8 mouse cellular contexts compared by ENCODE assay signal in genomic region chr10:128526366-128527356, GRCm38 (mm10). TPM values are rescaled to one million over a fixed set of nuclear protein-coding genes. Genes with fewer than 3 reads are reported as not detected.
DNase-seq lines count a peak whose midpoint lies in the region; ATAC-seq and TF ChIP-seq lines count a peak whose summit lies in the region.

No protein-coding gene starts in this region.

- H3K27ac ChIP-seq in neural tube, embryonic 11.5 days (ENCODE audit: low read depth, low read length): no peak overlapping the region
- H3K27ac ChIP-seq in forebrain, embryonic 10.5 days: 0 out of 2 replicates have a peak overlapping the region, but pooled peaks have one; percentile 82
- H3K27ac ChIP-seq in limb, embryonic 14.5 days (replicated peaks; ENCODE audit: low read depth, low read length): no peak overlapping the region

- H3K4me3 ChIP-seq in neural tube, embryonic 11.5 days (ENCODE audit: low read depth, low read length): peak overlapping the region; percentile 74
- H3K4me3 ChIP-seq in forebrain, embryonic 10.5 days: peak overlapping the region; percentile 83
- peak overlapping the region; percentile 69 for H3K4me3 ChIP-seq in limb, embryonic 14.5 days (replicated peaks; ENCODE audit: low read length)

- H3K27me3 ChIP-seq in neural tube, embryonic 11.5 days (ENCODE audit: control insufficient read depth, insufficient read depth, low read length): 0 out of 2 replicates have a peak, but pooled peaks cover 2% of the 10 kb centered on the region
- H3K27me3 ChIP-seq in forebrain, embryonic 10.5 days (ENCODE audit: poor library complexity, severe bottlenecking): peaks cover 80% of the 10 kb centered on the region
- H3K27me3 ChIP-seq in limb, embryonic 14.5 days (ENCODE audit: control insufficient read depth, insufficient read depth, low read length): no peaks in the 10 kb centered on the region
- no peaks in the 10 kb centered on the region for H3K27me3 ChIP-seq in splenic B cell, adult 2 months (ENCODE audit: control insufficient read depth, insufficient read depth, low read length, poor library complexity, severe bottlenecking)

- no peaks in the 10 kb centered on the region for H3K36me3 ChIP-seq in neural tube, embryonic 11.5 days (ENCODE audit: control insufficient read depth, insufficient read depth, low read length)
- H3K36me3 ChIP-seq in forebrain, embryonic 10.5 days (replicated peaks): no peaks in the 10 kb centered on the region
- peaks cover 5% of the 10 kb centered on the region; the same call in 1 of the 2 replicates for H3K36me3 ChIP-seq in limb, embryonic 14.5 days (ENCODE audit: control insufficient read depth, insufficient read depth, low read length)
- H3K36me3 ChIP-seq in splenic B cell, adult 2 months (ENCODE audit: control insufficient read depth, insufficient read depth, low read length, poor library complexity, severe bottlenecking): peaks cover 4% of the 10 kb centered on the region

- no peaks in the 10 kb centered on the region for H3K9me3 ChIP-seq in neural tube, embryonic 11.5 days (ENCODE audit: control insufficient read depth, low read length)
- H3K9me3 ChIP-seq in forebrain, embryonic 10.5 days: no peaks in the 10 kb centered on the region
- H3K9me3 ChIP-seq in limb, embryonic 14.5 days (ENCODE audit: control insufficient read depth, low read length): no peaks in the 10 kb centered on the region

- H3K4me2 ChIP-seq in neural tube, embryonic 11.5 days (ENCODE audit: low read depth): peak overlapping the region; percentile 99
- H3K4me2 ChIP-seq in limb, embryonic 14.5 days (replicated peaks; ENCODE audit: low read depth, low read length, severe bottlenecking): peak overlapping the region; percentile 96

- H3K9ac ChIP-seq in neural tube, embryonic 11.5 days (ENCODE audit: low read length): no peak overlapping the region
- H3K9ac ChIP-seq in limb, embryonic 14.5 days (ENCODE audit: low read depth, low read length, severe bottlenecking): peak overlapping the region; percentile 52

- WGBS in neural tube, embryonic 11.5 days: 30% methylated on average over 28 of the region's 28 CpGs
- WGBS in forebrain, embryonic 10.5 days: 30% methylated on average over 28 of the region's 28 CpGs
- WGBS in limb, embryonic 14.5 days: 30% methylated on average over 28 of the region's 28 CpGs

- no peak for TF ChIP-seq POLR2A in limb, embryonic 14.5 days (IDR thresholded peaks at IDR 0.05; ENCODE audit: borderline replicate concordance, extremely low read depth, insufficient read depth, insufficient read length)

- DNase-seq in neural tube, embryonic 11.5 days (ENCODE audit: low spot score): peak; percentile 2
- DNase-seq in neural tube, embryonic 10.5 days (ENCODE audit: extremely low spot score, low spot score): no peak
- no peak for DNase-seq in forebrain, embryonic 10.5 days (ENCODE audit: extremely low spot score, low spot score)
- DNase-seq in limb, embryonic 14.5 days (ENCODE audit: low spot score): no peak
- peak; percentile 46 for DNase-seq in splenic B cell, adult 2 months (ENCODE audit: low read depth, low spot score)
- DNase-seq in thymus, postnatal 10 days (ENCODE audit: low spot score in 2 of 2): no peak
- DNase-seq in cerebellum, adult 9-11 months: no peak

- H3K4me1 ChIP-seq in neural tube, embryonic 11.5 days (ENCODE audit: control insufficient read depth, insufficient read depth, low read length): 0 out of 2 replicates have a peak, but pooled peaks cover 2% of the 10 kb centered on the region
- peaks cover 30% of the 10 kb centered on the region for H3K4me1 ChIP-seq in forebrain, embryonic 10.5 days
- 0 out of 2 replicates have a peak, but pooled peaks cover 10% of the 10 kb centered on the region for H3K4me1 ChIP-seq in limb, embryonic 14.5 days (ENCODE audit: control insufficient read depth, insufficient read depth, low read length)

- peak; percentile 27; the same call in 1 of the 2 replicates for ATAC-seq in neural tube, embryonic 11.5 days (ENCODE audit: insufficient read depth, low FRiP score, low TSS enrichment)
- ATAC-seq in limb, embryonic 14.5 days (ENCODE audit: low FRiP score, low read depth): no peak
- no peak for ATAC-seq in monocyte, adult 5-6 weeks (replicated peaks; ENCODE audit: insufficient number of reproducible peaks, low FRiP score, low TSS enrichment, poor library complexity, severe bottlenecking)

RNA-seq across cellular contexts. Expression of gene Esyt1, which starts 1.0 kb away (rescaled TPM):
- 27.3 and 34.1 TPM in 2 replicates for polyA plus RNA-seq in neural tube, embryonic 11.5 days (2014; fragmentation: Nextera tagmentation; extraction: Ambion mirVana)
- 8.6 and 10.3 TPM in 2 replicates for polyA plus RNA-seq in forebrain, embryonic 10.5 days (2016; fragmentation: Nextera tagmentation; extraction: Ambion mirVana)
- 51.3 and 59.6 TPM in 2 replicates for polyA plus RNA-seq in limb, embryonic 14.5 days (2012; rRNA removed)
- 35.8 and 37.9 TPM in 2 replicates for polyA plus RNA-seq in limb, embryonic 14.5 days (2014; fragmentation: Nextera tagmentation; extraction: Ambion mirVana)
- 135 to 345 TPM (median 157 TPM) in 3 replicates for total RNA-seq in monocyte, adult 5-6 weeks (2017)

RNA-seq across cellular contexts. Expression of gene Zc3h10, which starts 20.9 kb away (rescaled TPM):
- polyA plus RNA-seq in neural tube, embryonic 11.5 days (2014; fragmentation: Nextera tagmentation; extraction: Ambion mirVana): 16.6 and 18.3 TPM in 2 replicates
- 11.8 and 14.0 TPM in 2 replicates for polyA plus RNA-seq in forebrain, embryonic 10.5 days (2016; fragmentation: Nextera tagmentation; extraction: Ambion mirVana)
- polyA plus RNA-seq in limb, embryonic 14.5 days (2012; rRNA removed): 15.2 and 17.2 TPM in 2 replicates
- 13.7 and 14.5 TPM in 2 replicates for polyA plus RNA-seq in limb, embryonic 14.5 days (2014; fragmentation: Nextera tagmentation; extraction: Ambion mirVana)
- 16.1 to 26.5 TPM (median 19.1 TPM) in 3 replicates for total RNA-seq in monocyte, adult 5-6 weeks (2017)

RNA-seq across cellular contexts. Expression of gene Rpl41, which starts 22.4 kb away (rescaled TPM):
- polyA plus RNA-seq in neural tube, embryonic 11.5 days (2014; fragmentation: Nextera tagmentation; extraction: Ambion mirVana): 3,132 and 3,213 TPM in 2 replicates
- 3,608 and 3,665 TPM in 2 replicates for polyA plus RNA-seq in forebrain, embryonic 10.5 days (2016; fragmentation: Nextera tagmentation; extraction: Ambion mirVana)
- 2,621 and 3,931 TPM in 2 replicates for polyA plus RNA-seq in limb, embryonic 14.5 days (2012; rRNA removed)
- 4,572 and 4,920 TPM in 2 replicates for polyA plus RNA-seq in limb, embryonic 14.5 days (2014; fragmentation: Nextera tagmentation; extraction: Ambion mirVana)
- total RNA-seq in monocyte, adult 5-6 weeks (2017): 2,103 to 2,260 TPM (median 2,168 TPM) in 3 replicates

RNA-seq across cellular contexts. Expression of gene Myl6b, which starts 28.2 kb away (rescaled TPM):
- polyA plus RNA-seq in neural tube, embryonic 11.5 days (2014; fragmentation: Nextera tagmentation; extraction: Ambion mirVana): 2.4 and 3.5 TPM in 2 replicates
- polyA plus RNA-seq in forebrain, embryonic 10.5 days (2016; fragmentation: Nextera tagmentation; extraction: Ambion mirVana): 1.9 and 2.0 TPM in 2 replicates
- 54.9 and 56.7 TPM in 2 replicates for polyA plus RNA-seq in limb, embryonic 14.5 days (2012; rRNA removed)
- 6.1 and 6.6 TPM in 2 replicates for polyA plus RNA-seq in limb, embryonic 14.5 days (2014; fragmentation: Nextera tagmentation; extraction: Ambion mirVana)
- total RNA-seq in monocyte, adult 5-6 weeks (2017): not detected in 3 replicates

RNA-seq across cellular contexts. Expression of gene Myl6, which starts 32.7 kb away (rescaled TPM):
- polyA plus RNA-seq in neural tube, embryonic 11.5 days (2014; fragmentation: Nextera tagmentation; extraction: Ambion mirVana): 776 and 804 TPM in 2 replicates
- polyA plus RNA-seq in forebrain, embryonic 10.5 days (2016; fragmentation: Nextera tagmentation; extraction: Ambion mirVana): 712 and 780 TPM in 2 replicates
- polyA plus RNA-seq in limb, embryonic 14.5 days (2012; rRNA removed): 1,142 and 1,623 TPM in 2 replicates
- polyA plus RNA-seq in limb, embryonic 14.5 days (2014; fragmentation: Nextera tagmentation; extraction: Ambion mirVana): 1,081 and 1,105 TPM in 2 replicates
- total RNA-seq in monocyte, adult 5-6 weeks (2017): 2,131 to 2,768 TPM (median 2,315 TPM) in 3 replicates

Comparison
In these comparisons a context has a peak if more than half of its experiments do, and no peak if none do; other contexts are left out.
1. DNase-seq: peak in neural tube, embryonic 11.5 days (single experiment) and splenic B cell, adult 2 months (single experiment); none in neural tube, embryonic 10.5 days (single experiment), forebrain, embryonic 10.5 days (single experiment), limb, embryonic 14.5 days (single experiment), thymus, postnatal 10 days (0 of 2) and cerebellum, adult 9-11 months (single experiment).
2. Peak in every context shown above with its lines, with median percentiles within 50 percentile points of each other: H3K4me3 ChIP-seq.